Mouse (Mus musculus): ENCODE data around the gene Arhgef3. TPM values are rescaled to one million over a fixed set of nuclear protein-coding genes. Genes with fewer than 3 reads are reported as not detected.
A peak's percentile ranks its signal among the peaks of the same experiment; 100 is the strongest.

Arhgef3 gene
- total RNA-seq, 4 experiments from 2014 or later = 44.5 to 54.9 (median 53.3) TPM

GRCm38 (mm10) chr14:27319386-27319785, 204.7 kb downstream of the Arhgef3 start:
- no peak for DNase-seq

- DNase-seq = no peak
Measured at GRCm38 (mm10) chr14:27322041-27322440, 207.3 kb downstream of the Arhgef3 start.

GRCm38 (mm10) chr14:27324689-27325088, 210.0 kb downstream of the Arhgef3 start:
- DNase-seq = no peak

GRCm38 (mm10) chr14:27325537-27325936, 210.8 kb downstream of the Arhgef3 start:
- DNase-seq = no peak

GRCm38 (mm10) chr14:27327862-27328261, 213.2 kb downstream of the Arhgef3 start:
- DNase-seq = no peak

GRCm38 (mm10) chr14:27328952-27329351, 214.3 kb downstream of the Arhgef3 start:
- no peak for DNase-seq

GRCm38 (mm10) chr14:27331490-27332035, 216.9 kb downstream of the Arhgef3 start:
- DNase-seq = no peak

GRCm38 (mm10) chr14:27332359-27332987, 217.8 kb downstream of the Arhgef3 start:
- DNase-seq = no peak

GRCm38 (mm10) chr14:27335331-27336207, 220.9 kb downstream of the Arhgef3 start:
- DNase-seq = peak; percentile 84

- no peak for DNase-seq
Measured at GRCm38 (mm10) chr14:27336208-27337114, 221.8 kb downstream of the Arhgef3 start.

- no peak for DNase-seq
Measured at GRCm38 (mm10) chr14:27337156-27337555, 222.5 kb downstream of the Arhgef3 start.

- DNase-seq = no peak
Measured at GRCm38 (mm10) chr14:27338034-27338708, 223.5 kb downstream of the Arhgef3 start.

GRCm38 (mm10) chr14:27340682-27341415, 226.2 kb downstream of the Arhgef3 start:
- no peak for DNase-seq

- no peak for DNase-seq
Measured at GRCm38 (mm10) chr14:27341486-27341885, 226.8 kb downstream of the Arhgef3 start.

- DNase-seq = no peak
Measured at GRCm38 (mm10) chr14:27342451-27342850, 227.8 kb downstream of the Arhgef3 start.

GRCm38 (mm10) chr14:27344250-27344990, 229.7 kb downstream of the Arhgef3 start:
- no peak for DNase-seq

GRCm38 (mm10) chr14:27345051-27345885, 230.6 kb downstream of the Arhgef3 start:
- no peak for DNase-seq

GRCm38 (mm10) chr14:27347224-27347623, 232.5 kb downstream of the Arhgef3 start:
- no peak for DNase-seq

GRCm38 (mm10) chr14:27347666-27348065, 233.0 kb downstream of the Arhgef3 start:
- no peak for DNase-seq

Measured in adrenal gland, adult 8-10 months (tissue).